Mouse (Mus musculus) cerebellum, adult 8-10 months (tissue): ENCODE results near the gene Otud7b.
"Not testable (repeated sequence)": the region's sequence is repeated elsewhere in the genome, so short reads cannot be mapped to it uniquely, and the experiment has no call there.

Source experiments
- DNase-seq: peaks from one replicate; pipeline ENCODE4 v3.0.0; 2022

The Otud7b gene

GRCm38 (mm10) chr3:96181510-96182381 is 77.4 kb downstream of the Otud7b start:
- DNase-seq = no peak

DNA sequence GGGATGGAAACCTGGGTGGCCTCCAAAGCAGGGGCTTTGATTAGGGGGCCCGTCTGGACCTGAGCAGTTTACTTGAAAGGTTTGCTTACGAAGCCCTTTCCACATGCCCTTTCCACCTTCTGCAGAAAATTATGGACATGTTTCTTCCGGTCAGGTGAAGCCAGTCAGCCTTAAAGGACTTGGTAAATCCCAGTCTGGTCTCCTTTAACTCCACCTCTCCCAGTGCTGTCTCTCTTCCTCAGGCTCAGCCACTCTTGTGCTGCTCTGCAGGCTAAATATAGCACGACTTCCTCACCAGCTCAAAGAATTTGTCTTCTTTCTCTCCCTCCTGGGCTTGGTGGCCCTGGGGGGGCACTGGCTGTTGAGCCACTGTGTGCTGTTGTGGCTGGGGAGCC is 78.1 kb downstream of the Otud7b start:
- DNase-seq = no peak

DNA sequence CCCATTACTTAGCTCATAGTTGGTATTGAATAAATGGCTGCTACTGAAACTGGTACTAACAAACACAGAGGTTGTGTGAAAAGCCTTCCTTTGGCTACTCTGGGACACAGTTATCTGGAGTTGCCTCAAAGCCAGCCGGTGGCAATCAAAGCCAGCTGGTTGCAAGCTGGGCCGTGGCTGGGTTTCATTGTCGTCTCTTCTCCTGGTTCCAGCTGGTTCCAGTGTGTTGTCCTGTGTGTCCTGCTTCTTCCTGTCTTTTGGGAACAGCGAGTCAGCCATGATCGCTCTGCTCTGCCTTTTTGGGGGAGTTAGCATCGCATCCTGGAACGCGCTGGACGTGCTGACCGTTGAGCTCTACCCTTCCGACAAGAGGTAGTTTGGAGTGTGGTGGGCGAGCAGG is 88.7 kb downstream of the Otud7b start:
- DNase-seq = no peak

DNA sequence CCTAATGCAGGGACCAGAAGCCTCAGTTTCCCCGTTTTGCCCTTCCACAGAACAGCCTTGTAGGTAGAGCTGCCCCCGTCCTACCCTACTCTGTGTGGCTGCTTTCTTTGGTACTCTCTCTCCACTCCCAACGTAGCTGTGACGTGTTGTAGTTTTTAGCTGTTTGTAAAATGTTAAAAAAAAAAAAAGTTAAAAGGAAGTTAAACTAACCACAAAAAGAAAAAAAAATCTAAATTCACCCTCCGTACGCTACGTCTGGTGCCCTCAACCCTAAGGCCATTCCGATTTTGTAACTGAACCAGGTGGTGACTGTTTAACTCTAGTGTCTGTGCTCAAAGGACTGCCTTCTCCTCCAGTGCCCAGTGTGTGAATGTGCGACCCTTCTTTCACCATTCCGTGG is 90.6 kb downstream of the Otud7b start:
- no peak for DNase-seq

- peak; percentile 36 for DNase-seq
Observed at GRCm38 (mm10) chr3:96195616-96196313, 91.4 kb downstream of the Otud7b start.

GRCm38 (mm10) chr3:96196437-96197128 is 92.3 kb downstream of the Otud7b start:
- no peak for DNase-seq

DNA sequence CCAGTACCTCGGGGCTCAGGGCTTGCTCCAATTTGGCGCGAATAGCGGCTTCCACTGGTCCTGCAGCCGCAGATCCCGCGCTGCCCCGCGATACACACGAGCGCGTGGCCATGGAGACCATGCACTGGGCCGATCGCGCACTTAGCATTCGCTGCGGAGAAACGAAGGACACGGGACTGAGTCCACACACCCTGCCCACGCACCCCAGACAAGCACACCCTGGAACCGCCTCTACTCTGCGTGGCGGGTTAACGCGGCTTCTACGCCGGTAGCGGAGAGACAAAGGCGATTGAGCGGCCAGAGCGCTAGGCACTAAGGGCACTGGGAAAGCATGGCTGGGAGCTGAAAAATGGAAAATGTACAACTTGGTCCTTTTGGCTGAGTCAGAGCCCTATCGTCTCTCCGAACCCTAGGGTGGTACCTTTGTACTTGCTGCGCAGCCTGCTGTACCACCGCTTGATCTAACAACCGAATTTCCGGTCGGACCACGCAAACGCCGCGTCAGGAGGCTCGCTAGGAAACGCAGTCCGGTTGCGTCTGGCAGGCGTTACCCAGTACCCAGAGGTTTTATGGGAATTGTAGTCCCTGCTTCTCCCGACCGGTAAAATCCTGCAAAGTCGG is 92.9 kb downstream of the Otud7b start:
- DNase-seq = peak; percentile 88

GRCm38 (mm10) chr3:96198181-96198580 is 93.9 kb downstream of the Otud7b start:
- DNase-seq = peak; percentile 21

DNA sequence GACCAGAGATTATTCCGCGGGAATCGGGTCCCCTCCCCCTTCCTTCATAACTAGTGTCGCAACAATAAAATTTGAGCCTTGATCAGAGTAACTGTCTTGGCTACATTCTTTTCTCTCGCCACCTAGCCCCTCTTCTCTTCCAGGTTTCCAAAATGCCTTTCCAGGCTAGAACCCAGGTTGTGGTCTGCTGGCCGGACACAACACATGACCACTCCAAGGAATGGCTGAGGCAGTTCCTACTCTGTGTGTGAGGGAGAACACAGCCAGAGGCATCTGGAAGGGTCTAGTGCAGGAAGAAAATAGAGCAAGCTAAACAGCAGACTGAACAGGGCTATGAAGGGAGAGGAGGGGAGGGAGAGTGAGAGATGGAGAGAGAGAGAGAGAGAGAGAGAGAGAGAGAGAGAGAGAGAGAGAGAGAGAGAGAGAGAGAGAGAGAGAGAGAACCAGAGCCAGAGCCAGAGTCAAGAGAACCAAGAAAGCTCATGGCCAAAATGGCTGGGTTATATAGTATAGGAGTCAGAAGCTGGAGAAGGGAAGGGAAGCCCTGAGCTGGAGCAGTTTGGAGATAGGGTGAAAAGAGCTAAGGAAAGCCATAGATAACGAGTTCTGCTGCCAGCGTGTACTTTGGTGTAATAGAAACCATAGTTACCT is 94.4 kb downstream of the Otud7b start:
- DNase-seq = not testable (repeated sequence)

DNA sequence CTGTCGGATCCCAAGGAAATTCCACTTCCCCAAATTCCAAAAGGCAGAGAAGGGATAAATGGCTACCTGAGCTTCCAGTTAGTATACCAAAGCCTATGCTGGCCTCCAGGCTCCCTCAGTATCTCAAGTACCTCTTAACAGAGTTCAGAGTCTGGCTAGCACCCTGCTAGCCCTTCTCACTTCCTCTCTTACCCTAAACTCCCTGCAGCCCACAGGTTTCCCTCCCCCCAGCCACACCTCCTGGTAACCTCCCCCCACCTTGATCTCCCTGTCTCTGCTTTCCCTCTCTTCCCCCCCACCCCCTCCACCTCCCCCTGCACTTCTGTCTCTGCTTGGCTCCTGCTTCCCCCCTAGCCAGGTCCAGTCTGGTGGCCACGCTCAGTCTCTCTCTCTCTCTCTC is 95.4 kb downstream of the Otud7b start:
- DNase-seq = no peak

DNA sequence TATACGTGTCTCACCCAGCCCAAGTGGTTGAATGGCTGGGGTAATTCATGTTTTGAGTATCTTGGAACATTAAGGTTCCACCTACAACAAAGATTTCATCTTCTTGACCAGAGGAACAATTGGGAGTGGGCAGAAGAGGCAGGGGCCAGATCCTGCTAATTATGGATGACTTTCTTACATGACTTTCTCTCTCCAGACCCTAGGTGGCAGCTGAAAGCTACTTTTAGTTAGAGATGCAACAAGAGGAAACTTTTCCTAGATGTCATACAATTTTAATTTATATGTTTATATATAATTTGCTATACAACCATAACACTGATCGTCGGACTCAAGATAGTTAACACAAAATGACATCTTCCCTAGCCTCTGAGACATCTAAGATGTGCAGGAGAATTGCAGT is 103.5 kb downstream of the Otud7b start:
- DNase-seq = no peak

DNA sequence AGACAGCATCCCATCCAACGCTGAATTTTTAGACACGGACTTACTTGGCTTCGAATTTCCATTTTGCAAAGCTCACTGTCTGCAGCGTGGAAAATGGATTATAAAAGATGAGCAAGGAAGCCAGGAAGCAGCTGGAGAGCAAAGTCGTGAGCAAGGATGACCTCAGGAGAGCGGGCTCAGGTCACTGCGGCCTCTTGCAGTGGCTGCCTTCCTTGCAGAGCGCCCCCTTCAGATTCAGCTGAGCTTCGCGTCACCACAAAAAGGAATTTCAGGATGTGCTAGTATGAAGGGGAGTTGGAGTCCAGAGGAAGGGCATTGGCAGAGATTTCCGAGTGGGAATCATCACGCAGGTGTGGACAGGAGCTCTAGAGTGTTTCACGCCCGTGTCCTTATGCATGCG is 104.9 kb downstream of the Otud7b start:
- DNase-seq = no peak
